ENCODE assay signal across 8 mouse cellular contexts in the genomic region with DNA sequence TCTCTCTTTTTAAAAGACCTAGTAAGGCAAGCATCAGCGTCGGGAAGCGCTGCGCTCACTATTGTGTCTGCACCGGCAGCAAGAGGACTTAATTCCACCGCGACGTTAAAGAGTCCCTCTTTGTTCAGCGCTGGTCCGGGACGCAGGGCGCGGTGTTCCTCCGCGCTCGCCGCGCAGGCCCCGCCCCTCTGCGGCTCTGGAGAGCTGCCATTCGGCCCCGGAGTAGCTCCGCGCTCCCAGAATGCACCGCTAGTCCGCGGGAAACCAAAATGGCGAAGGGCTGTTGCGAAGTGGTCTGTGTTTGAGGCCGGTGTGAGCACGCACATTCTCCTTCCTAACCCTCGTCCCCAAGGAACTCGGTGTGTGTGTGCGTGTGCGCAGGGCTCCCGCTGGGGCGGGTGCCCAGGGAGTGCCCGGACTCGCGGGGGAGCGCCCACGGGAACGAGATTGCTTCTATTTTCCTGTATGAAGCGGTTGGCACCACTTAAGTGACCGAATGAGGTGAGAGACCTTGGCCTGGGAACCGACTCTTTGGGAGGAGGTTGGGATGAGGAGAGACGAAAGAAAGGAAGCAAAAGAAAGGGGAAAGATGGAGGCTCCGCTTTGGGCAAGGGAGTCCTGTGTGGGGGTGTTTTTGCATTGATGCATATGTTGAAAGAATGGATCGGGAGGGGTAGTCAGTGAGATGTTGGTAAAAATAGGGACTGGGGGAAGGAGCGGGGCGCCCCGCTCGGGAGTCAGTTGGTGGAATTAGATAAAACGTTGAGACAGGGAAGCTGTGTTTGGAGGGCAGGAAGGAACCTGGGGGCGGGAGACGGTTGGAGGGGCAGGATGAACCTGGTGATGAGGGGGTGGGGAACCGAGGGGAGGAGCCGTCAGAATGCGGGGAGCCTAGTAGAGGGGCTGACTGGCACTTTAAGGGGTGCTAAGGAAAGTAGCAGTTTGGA. TPM values are rescaled to one million over a fixed set of nuclear protein-coding genes. Genes with fewer than 3 reads are reported as not detected.
DNase-seq lines count a peak whose midpoint lies in the region; ATAC-seq lines count a peak whose summit lies in the region.

A gene (plus strand): TSS at position 210 of the 947 bp plus-strand sequence.

- peak within 1 kb of the TSS; percentile 89 for H3K9ac ChIP-seq in hindbrain, embryonic 16.5 days (ENCODE audit: low read depth, low read length)

- H3K36me3 ChIP-seq in hindbrain, embryonic 16.5 days (ENCODE audit: control insufficient read depth, insufficient read depth, low read length), result peaks cover 10% of the 10 kb centered on the region
- no peaks in the 10 kb centered on the region for H3K36me3 ChIP-seq in macrophage (ENCODE audit: inconsistent target)

- peaks cover 52% of the 10 kb centered on the region for H3K79me2 ChIP-seq in macrophage (ENCODE audit: inconsistent target)

- H3K27me3 ChIP-seq in hindbrain, embryonic 16.5 days (replicated peaks; ENCODE audit: control insufficient read depth, insufficient read depth, low read length), result no peaks in the 10 kb centered on the region

- peak; percentile 96 for ATAC-seq in hindbrain, embryonic 16.5 days

- no peaks in the 10 kb centered on the region for H3K9me3 ChIP-seq in hindbrain, embryonic 16.5 days (ENCODE audit: control insufficient read depth, low read length)

- WGBS in hindbrain, embryonic 16.5 days, result under 1% methylated on average over 59 of the region's 59 CpGs
- WGBS in macrophage (ENCODE audit: missing documents), result under 1% methylated on average over 59 of the region's 59 CpGs

- peak within 1 kb of the TSS; percentile 63 for H3K4me2 ChIP-seq in hindbrain, embryonic 16.5 days (ENCODE audit: low read length)

- DNase-seq in WW6 (ENCODE audit: low read depth, low spot score), result peak; percentile 93
- peak; percentile 92 to 98 for DNase-seq in cerebellum, postnatal 4 days (ENCODE audit: low spot score in 2 of 2)
- peak; percentile 94 for DNase-seq in gastrocnemius, adult 18-20 months (ENCODE audit: low spot score)
- peak; percentile 95 to 97 for DNase-seq in left cerebral cortex, adult 18-20 months (ENCODE audit: low spot score in 2 of 2)
- peak; percentile 97 for DNase-seq in right cerebral cortex, adult 18-20 months
- peak; percentile 80 for DNase-seq in urinary bladder, postnatal 10 days (ENCODE audit: low spot score)

- peaks cover 11% of the 10 kb centered on the region for H3K4me1 ChIP-seq in hindbrain, embryonic 16.5 days (ENCODE audit: control insufficient read depth, insufficient read depth, low read depth, low read length)

- peak within 1 kb of the TSS; percentile 94 for H3K27ac ChIP-seq in hindbrain, embryonic 16.5 days (ENCODE audit: low read depth, low read length)
- H3K27ac ChIP-seq in macrophage, result peak within 1 kb of the TSS; percentile 55

- peak within 1 kb of the TSS; percentile 84 for H3K4me3 ChIP-seq in hindbrain, embryonic 16.5 days (ENCODE audit: low read length)
- peak within 1 kb of the TSS; percentile 96 for H3K4me3 ChIP-seq in macrophage (ENCODE audit: inconsistent target)

RNA-seq across cellular contexts. Expression of the gene that starts here (rescaled TPM):
- 10 to 100 TPM; 11.7 to 13.0 TPM for total RNA-seq in gastrocnemius, adult 18-20 months (2021)
- 76.4 and 88.7 TPM in 2 replicates for polyA plus RNA-seq in hindbrain, embryonic 16.5 days (2015; fragmentation: Nextera tagmentation; extraction: Ambion mirVana)
- 10 to 100 TPM; 57.4 to 58.0 TPM for total RNA-seq in left cerebral cortex, adult 18-20 months (2021)
- 100 to 1,000 TPM in 25 of 26 experiments, 10 to 100 TPM in 1; 95.1 to 199 (median 131) TPM for total RNA-seq in macrophage (2018; cell fraction: chromatin; rRNA removed)
- 10 to 100 TPM; 11.9 to 23.5 (median 17.2) TPM for total RNA-seq in macrophage (2018; cell fraction: cytosol; rRNA removed)
- total RNA-seq in macrophage (2018; cell fraction: nucleus; rRNA removed), result 100 to 1,000 TPM in 3 of 26 experiments, 10 to 100 TPM in 23; 46.4 to 162 (median 74.8) TPM
- 12.2 to 17.6 TPM (median 17.4 TPM) in 3 replicates for polyA plus RNA-seq in macrophage (2018)

Comparison
In these comparisons a context has a peak if more than half of its experiments do, and no peak if none do; other contexts are left out.
1. Peak in every context shown above with its lines: DNase-seq, ATAC-seq, H3K4me3 ChIP-seq and H3K27ac ChIP-seq.
2. RNA of the gene that starts here (total RNA-seq): 57.4 to 58.0 TPM in left cerebral cortex, adult 18-20 months; 11.7 to 13.0 TPM in gastrocnemius, adult 18-20 months; every median in the first group is over 4 times any median in the second.